9 mouse cellular contexts compared by ENCODE assay signal in the genomic region with DNA sequence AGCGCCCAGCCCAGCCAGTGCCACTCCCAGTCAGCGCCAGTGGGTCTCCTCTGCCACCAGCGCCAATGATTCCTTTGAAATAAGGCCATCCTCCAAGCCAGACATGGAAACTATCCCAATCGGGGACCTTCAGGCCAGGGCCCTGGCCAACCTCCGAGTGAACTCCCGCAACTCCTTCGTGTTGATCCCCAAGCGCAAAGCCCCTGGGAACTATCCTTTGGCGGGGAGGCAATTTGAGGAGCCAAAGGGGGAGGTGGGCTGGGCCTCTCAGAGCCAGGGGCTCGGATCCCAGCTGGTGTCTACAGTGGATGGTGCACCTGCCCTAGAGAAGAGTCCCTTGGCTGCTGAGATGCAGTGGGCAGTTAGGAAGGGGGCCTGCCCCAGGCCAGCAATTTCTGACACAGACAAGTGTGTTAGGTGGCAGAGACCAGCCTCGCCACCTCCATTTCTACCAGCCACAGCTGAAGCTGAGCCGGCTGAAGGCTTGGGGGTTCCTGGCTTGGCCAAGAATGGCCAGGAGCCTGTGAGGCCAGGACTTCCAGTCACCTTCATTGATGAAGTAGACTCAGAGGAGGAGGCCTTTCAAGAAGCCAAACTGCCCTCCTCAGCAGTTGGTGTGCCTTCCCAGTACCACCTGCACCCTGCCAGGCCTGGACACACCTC. TPM values are rescaled to one million over a fixed set of nuclear protein-coding genes. Genes with fewer than 3 reads are reported as not detected.
DNase-seq lines count a peak whose midpoint lies in the region; ATAC-seq and TF ChIP-seq lines count a peak whose summit lies in the region.
"Had no signal": no experiment of that assay in that cellular context is flagged by ENCODE, and none has a peak within 500 bp of the region (broad histone marks: within the 10 kb centered on the region; RNA-seq: fewer than 3 reads in every experiment).

No protein-coding gene starts in this region.

- H3K27ac ChIP-seq in heart, embryonic 15.5 days: no peak overlapping the region
- no peak overlapping the region for H3K27ac ChIP-seq in ES-E14 (ENCODE audit: insufficient read depth, low read depth, low read length, poor library complexity, severe bottlenecking)
- H3K27ac ChIP-seq in forebrain, embryonic 11.5 days (ENCODE audit: low read depth, low read length): no peak overlapping the region
- H3K27ac ChIP-seq in liver, embryonic 14.5 days: no peak overlapping the region

- no peak for ATAC-seq in heart, embryonic 15.5 days (replicated peaks; ENCODE audit: insufficient number of reproducible peaks, insufficient read depth, low FRiP score, low read depth)
- no peak for ATAC-seq in forebrain, embryonic 11.5 days (replicated peaks; ENCODE audit: low FRiP score)
- ATAC-seq in liver, embryonic 14.5 days (ENCODE audit: insufficient read depth): no peak
- no peak for ATAC-seq in megakaryocyte-erythroid progenitor cell, adult 5-6 weeks (replicated peaks; ENCODE audit: low FRiP score, low TSS enrichment, poor library complexity, severe bottlenecking)
- ATAC-seq: Patski had no signal

- TF ChIP-seq CTCF in liver, embryonic 14.5 days (IDR thresholded peaks at IDR 0.05; ENCODE audit: low read depth): no peak

- peak overlapping the region; percentile 91 for H3K4me3 ChIP-seq in heart, embryonic 15.5 days
- peak overlapping the region; percentile 87 to 90 for H3K4me3 ChIP-seq in ES-E14 (ENCODE audit: insufficient read depth in 1 of 2, low read depth in 1 of 2, low read length in 2 of 2, poor library complexity in 1 of 2, severe bottlenecking in 1 of 2)
- peak overlapping the region; percentile 77 for H3K4me3 ChIP-seq in forebrain, embryonic 11.5 days (ENCODE audit: low read depth, low read length)
- peak overlapping the region; percentile 53 to 81 for H3K4me3 ChIP-seq in liver, embryonic 14.5 days (ENCODE audit: insufficient read depth in 1 of 2, low read depth in 2 of 2, low read length in 2 of 2)

- peak overlapping the region; percentile 100 for H3K4me2 ChIP-seq in heart, embryonic 15.5 days
- peak overlapping the region; percentile 100 for H3K4me2 ChIP-seq in forebrain, embryonic 11.5 days (ENCODE audit: low read depth, low read length, severe bottlenecking)
- H3K4me2 ChIP-seq in liver, embryonic 14.5 days (ENCODE audit: low read depth): peak overlapping the region; percentile 99

- TF ChIP-seq EP300 in liver, embryonic 14.5 days (IDR thresholded peaks at IDR 0.05; ENCODE audit: low read depth): no peak

- in situ Hi-C loops in ES-E14 (cut with MboI; ENCODE audit: low sequenced_read_pairs in 2 of 2, unreplicated experiment in 2 of 2): no loop called here

- no peaks in the 10 kb centered on the region for H3K9me3 ChIP-seq in heart, embryonic 15.5 days (replicated peaks)
- H3K9me3 ChIP-seq in ES-E14 (ENCODE audit: control insufficient read depth, insufficient read depth, low read depth, low read length): no peaks in the 10 kb centered on the region
- no peaks in the 10 kb centered on the region for H3K9me3 ChIP-seq in forebrain, embryonic 11.5 days (ENCODE audit: control insufficient read depth, low read length)
- no peaks in the 10 kb centered on the region for H3K9me3 ChIP-seq in liver, embryonic 14.5 days (ENCODE audit: control insufficient read depth, low read length)

- no peaks in the 10 kb centered on the region for H3K36me3 ChIP-seq in heart, embryonic 15.5 days
- H3K36me3 ChIP-seq in ES-E14 (ENCODE audit: control insufficient read depth, insufficient read depth, low read length, poor library complexity, severe bottlenecking): peaks cover 2% of the 10 kb centered on the region; the same call in 1 of the 2 replicates
- no peaks in the 10 kb centered on the region for H3K36me3 ChIP-seq in forebrain, embryonic 11.5 days (ENCODE audit: control insufficient read depth, insufficient read depth, low read length)
- H3K36me3 ChIP-seq in liver, embryonic 14.5 days (replicated peaks; ENCODE audit: control insufficient read depth, insufficient read depth, low read depth): no peaks in the 10 kb centered on the region

- H3K9ac ChIP-seq in heart, embryonic 15.5 days: peak overlapping the region; percentile 67
- H3K9ac ChIP-seq in ES-E14 (ENCODE audit: insufficient read depth, low read depth, low read length, poor library complexity, severe bottlenecking): peak overlapping the region; percentile 86
- peak overlapping the region; percentile 63 for H3K9ac ChIP-seq in forebrain, embryonic 11.5 days (ENCODE audit: low read length)
- H3K9ac ChIP-seq in liver, embryonic 14.5 days (replicated peaks): peak overlapping the region; percentile 76

- DNase-seq in heart, postnatal 25 days (ENCODE audit: low spot score): no peak
- DNase-seq in ES-E14 (ENCODE audit: low read depth, low spot score): no peak
- DNase-seq in forebrain, embryonic 11.5 days (ENCODE audit: low spot score): no peak
- DNase-seq in liver, embryonic 14.5 days (ENCODE audit: low read depth in 3 of 3, low spot score in 3 of 3): no peak
- DNase-seq in urinary bladder, postnatal 4 days (ENCODE audit: low spot score in 2 of 2): no peak
- no peak for DNase-seq in adrenal gland, adult 18-20 months (ENCODE audit: low spot score in 2 of 2)

- peaks cover 15% of the 10 kb centered on the region for H3K27me3 ChIP-seq in heart, embryonic 15.5 days
- peaks cover 16% of the 10 kb centered on the region for H3K27me3 ChIP-seq in forebrain, embryonic 11.5 days (ENCODE audit: control insufficient read depth, insufficient read depth, low read length)
- no peaks in the 10 kb centered on the region for H3K27me3 ChIP-seq in liver, embryonic 14.5 days (ENCODE audit: control insufficient read depth, insufficient read depth, low read length)
- H3K27me3 ChIP-seq: Patski had no signal

- 20% methylated on average over 12 of the region's 12 CpGs for WGBS in heart, embryonic 15.5 days
- 23% methylated on average over 12 of the region's 12 CpGs for WGBS in forebrain, embryonic 11.5 days
- 30% methylated on average over 12 of the region's 12 CpGs for WGBS in liver, embryonic 14.5 days (ENCODE audit: insufficient replicate concordance)

- intact Hi-C loops in heart, postnatal 25 days (cut with DNase I): no loop called here

- peaks cover 50% of the 10 kb centered on the region for H3K4me1 ChIP-seq in heart, embryonic 15.5 days (replicated peaks)
- H3K4me1 ChIP-seq in ES-E14 (ENCODE audit: control insufficient read depth in 2 of 2, insufficient read depth in 2 of 2, low read length in 2 of 2, poor library complexity in 1 of 2): peaks cover 0 to 12% of the 10 kb centered on the region in 2 experiments; a peak in 1 of 4 replicates
- peaks cover 16% of the 10 kb centered on the region for H3K4me1 ChIP-seq in forebrain, embryonic 11.5 days (replicated peaks; ENCODE audit: control insufficient read depth, insufficient read depth, low read length)
- H3K4me1 ChIP-seq in liver, embryonic 14.5 days (replicated peaks; ENCODE audit: control insufficient read depth in 2 of 2, insufficient read depth in 2 of 2, low read length in 1 of 2): peaks cover 13 to 35% of the 10 kb centered on the region in 2 experiments

RNA-seq across cellular contexts. Expression of a gene that starts 1.3 kb away (rescaled TPM):
- 3.6 and 5.2 TPM in 2 replicates for polyA plus RNA-seq in heart, embryonic 15.5 days (2015; fragmentation: Nextera tagmentation; extraction: Ambion mirVana)
- 1 to 10 TPM; 3.6 to 6.0 TPM for total RNA-seq in heart, postnatal 25 days (2021)
- 21.6 and 31.4 TPM in 2 replicates for total RNA-seq in ES-E14 (2012; rRNA removed)
- 4.6 and 7.3 TPM in 2 replicates for polyA plus RNA-seq in forebrain, embryonic 11.5 days (2014; fragmentation: Nextera tagmentation; extraction: Ambion mirVana)
- polyA plus RNA-seq in liver, embryonic 14.5 days (2012; rRNA removed): 1.6 and 2.6 TPM in 2 replicates
- polyA plus RNA-seq in liver, embryonic 14.5 days (2014; fragmentation: Nextera tagmentation; extraction: Ambion mirVana): 2.4 and 3.2 TPM in 2 replicates
- 17.5 and 27.4 TPM in 2 replicates for total RNA-seq in megakaryocyte-erythroid progenitor cell, adult 5-6 weeks (2014; fragmentation: Nextera tagmentation)
- 9.8 and 15.0 TPM in 2 replicates for total RNA-seq in megakaryocyte-erythroid progenitor cell, adult 5-6 weeks (2017)
- 1 to 10 TPM; 8.2 to 9.4 TPM for total RNA-seq in adrenal gland, adult 18-20 months (2021)

RNA-seq across cellular contexts. Expression of a gene that starts 8.5 kb away (rescaled TPM):
- polyA plus RNA-seq in heart, embryonic 15.5 days (2015; fragmentation: Nextera tagmentation; extraction: Ambion mirVana): 137 and 152 TPM in 2 replicates
- total RNA-seq in heart, postnatal 25 days (2021): 10 to 100 TPM; 36.7 to 40.5 TPM
- total RNA-seq in ES-E14 (2012; rRNA removed): 52.4 and 70.6 TPM in 2 replicates
- polyA plus RNA-seq in forebrain, embryonic 11.5 days (2014; fragmentation: Nextera tagmentation; extraction: Ambion mirVana): 222 and 238 TPM in 2 replicates
- 65.8 and 76.0 TPM in 2 replicates for polyA plus RNA-seq in liver, embryonic 14.5 days (2012; rRNA removed)
- polyA plus RNA-seq in liver, embryonic 14.5 days (2014; fragmentation: Nextera tagmentation; extraction: Ambion mirVana): 145 and 155 TPM in 2 replicates
- total RNA-seq in megakaryocyte-erythroid progenitor cell, adult 5-6 weeks (2014; fragmentation: Nextera tagmentation): 183 and 205 TPM in 2 replicates
- 81.8 and 104 TPM in 2 replicates for total RNA-seq in megakaryocyte-erythroid progenitor cell, adult 5-6 weeks (2017)
- 10 to 100 TPM; 37.2 to 40.1 TPM for total RNA-seq in adrenal gland, adult 18-20 months (2021)

RNA-seq across cellular contexts. Expression of a gene that starts 8.5 kb away (rescaled TPM):
- 17.6 and 18.2 TPM in 2 replicates for polyA plus RNA-seq in heart, embryonic 15.5 days (2015; fragmentation: Nextera tagmentation; extraction: Ambion mirVana)
- total RNA-seq in heart, postnatal 25 days (2021): 10 to 100 TPM; 12.6 to 13.2 TPM
- 20.2 and 27.8 TPM in 2 replicates for total RNA-seq in ES-E14 (2012; rRNA removed)
- 13.6 and 15.8 TPM in 2 replicates for polyA plus RNA-seq in forebrain, embryonic 11.5 days (2014; fragmentation: Nextera tagmentation; extraction: Ambion mirVana)
- polyA plus RNA-seq in liver, embryonic 14.5 days (2012; rRNA removed): 8.8 and 12.4 TPM in 2 replicates
- 8.8 and 9.4 TPM in 2 replicates for polyA plus RNA-seq in liver, embryonic 14.5 days (2014; fragmentation: Nextera tagmentation; extraction: Ambion mirVana)
- 14.3 and 19.6 TPM in 2 replicates for total RNA-seq in megakaryocyte-erythroid progenitor cell, adult 5-6 weeks (2014; fragmentation: Nextera tagmentation)
- total RNA-seq in megakaryocyte-erythroid progenitor cell, adult 5-6 weeks (2017): 4.3 and 9.1 TPM in 2 replicates
- 10 to 100 TPM; 19.5 to 24.4 TPM for total RNA-seq in adrenal gland, adult 18-20 months (2021)

RNA-seq across cellular contexts. Expression of a gene that starts 8.5 kb away (rescaled TPM):
- polyA plus RNA-seq in heart, embryonic 15.5 days (2015; fragmentation: Nextera tagmentation; extraction: Ambion mirVana): 67.5 and 92.0 TPM in 2 replicates
- total RNA-seq in heart, postnatal 25 days (2021): 10 to 100 TPM; 38.4 to 40.7 TPM
- 25.2 and 30.8 TPM in 2 replicates for total RNA-seq in ES-E14 (2012; rRNA removed)
- polyA plus RNA-seq in forebrain, embryonic 11.5 days (2014; fragmentation: Nextera tagmentation; extraction: Ambion mirVana): 116 and 126 TPM in 2 replicates
- 20.5 and 23.8 TPM in 2 replicates for polyA plus RNA-seq in liver, embryonic 14.5 days (2012; rRNA removed)
- polyA plus RNA-seq in liver, embryonic 14.5 days (2014; fragmentation: Nextera tagmentation; extraction: Ambion mirVana): 30.2 TPM in 2 replicates
- 52.0 and 56.6 TPM in 2 replicates for total RNA-seq in megakaryocyte-erythroid progenitor cell, adult 5-6 weeks (2014; fragmentation: Nextera tagmentation)
- 31.3 and 39.0 TPM in 2 replicates for total RNA-seq in megakaryocyte-erythroid progenitor cell, adult 5-6 weeks (2017)
- total RNA-seq in adrenal gland, adult 18-20 months (2021): 10 to 100 TPM; 75.5 to 82.4 TPM

RNA-seq across cellular contexts. Expression of a gene that starts 17.1 kb away (rescaled TPM):
- 2.3 and 3.3 TPM in 2 replicates for polyA plus RNA-seq in heart, embryonic 15.5 days (2015; fragmentation: Nextera tagmentation; extraction: Ambion mirVana)
- 1 to 10 TPM; 1.5 to 1.7 TPM for total RNA-seq in heart, postnatal 25 days (2021)
- 14.5 and 32.9 TPM in 2 replicates for total RNA-seq in ES-E14 (2012; rRNA removed)
- 5.1 and 5.8 TPM in 2 replicates for polyA plus RNA-seq in forebrain, embryonic 11.5 days (2014; fragmentation: Nextera tagmentation; extraction: Ambion mirVana)
- 5.4 and 5.6 TPM in 2 replicates for polyA plus RNA-seq in liver, embryonic 14.5 days (2012; rRNA removed)
- polyA plus RNA-seq in liver, embryonic 14.5 days (2014; fragmentation: Nextera tagmentation; extraction: Ambion mirVana): 1.4 and 1.9 TPM in 2 replicates
- 15.3 and 21.7 TPM in 2 replicates for total RNA-seq in megakaryocyte-erythroid progenitor cell, adult 5-6 weeks (2014; fragmentation: Nextera tagmentation)
- 3.3 and 4.9 TPM in 2 replicates for total RNA-seq in megakaryocyte-erythroid progenitor cell, adult 5-6 weeks (2017)
- total RNA-seq in adrenal gland, adult 18-20 months (2021): 1 to 10 TPM; 2.2 to 5.7 TPM
